Mouse (Mus musculus) kidney, adult 11 months (tissue): ENCODE data around the gene Palm2.

Source experiments
- DNase-seq: peaks from one replicate; pipeline ENCODE4 v3.0.0; 2022

Palm2 gene

DNA sequence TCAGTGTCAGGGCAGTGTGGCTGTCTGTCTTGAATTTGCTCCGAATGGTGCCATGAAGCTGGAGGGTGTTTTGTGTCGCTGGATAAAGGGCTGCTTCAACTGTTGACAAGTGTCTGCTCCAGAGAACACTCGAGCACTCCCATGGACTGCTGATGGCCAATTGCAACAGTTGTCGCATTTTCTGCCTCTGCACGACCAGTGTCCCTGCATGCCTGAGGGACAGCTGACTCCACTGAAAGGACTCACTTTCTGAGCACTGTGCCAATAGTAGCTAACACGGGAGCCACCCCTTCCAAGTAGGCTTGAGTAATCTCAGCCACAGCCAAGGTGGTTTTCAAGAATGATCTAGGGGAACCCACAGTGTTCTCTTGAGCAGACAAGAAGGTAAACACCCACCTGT, 135.7 kb downstream of the Palm2 start:
- DNase-seq = no peak

GRCm38 (mm10) chr4:57570229-57570628, 136.2 kb downstream of the Palm2 start:
- no peak for DNase-seq

- DNase-seq = no peak
Measured at GRCm38 (mm10) chr4:57574181-57574580, 140.1 kb downstream of the Palm2 start.

DNA sequence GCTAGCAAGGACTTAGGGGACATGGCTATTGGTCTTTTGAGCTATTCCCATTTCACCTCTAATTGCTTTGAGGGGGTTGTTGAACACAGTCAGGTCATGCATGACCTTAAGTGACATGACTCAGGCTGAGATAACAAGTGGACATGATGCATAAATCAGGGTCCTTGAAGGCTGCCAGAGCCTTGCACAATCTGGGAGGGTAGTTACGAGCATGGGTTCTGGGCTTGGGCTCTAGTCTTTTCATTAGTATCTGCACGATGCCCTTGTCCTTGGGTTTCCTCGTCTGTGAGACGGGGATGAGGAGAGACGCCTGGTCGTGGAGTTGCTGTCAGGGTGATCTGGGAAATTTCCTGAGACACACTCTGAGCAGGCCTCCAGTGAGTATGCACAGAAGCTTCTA, 140.6 kb downstream of the Palm2 start:
- DNase-seq = no peak

DNA sequence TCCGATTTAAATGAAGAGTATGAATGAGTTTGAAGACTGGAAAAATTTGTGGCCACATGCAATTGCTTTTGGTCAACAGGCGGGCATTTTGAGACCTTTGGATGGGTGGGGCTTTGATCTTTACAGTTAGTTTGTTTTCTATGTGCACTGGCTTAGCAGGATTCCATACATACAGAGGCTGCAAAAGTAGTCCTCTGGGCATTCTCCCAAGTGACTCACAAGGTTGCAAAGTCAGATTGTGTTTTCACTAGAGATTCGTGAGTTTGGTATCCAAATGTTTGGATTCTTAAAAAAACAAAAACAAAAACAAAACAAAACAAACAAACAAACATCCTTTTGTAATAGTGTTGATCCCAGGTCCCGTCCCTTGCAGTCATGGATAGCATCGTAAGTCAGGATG, 141.6 kb downstream of the Palm2 start:
- no peak for DNase-seq

GRCm38 (mm10) chr4:57576095-57576494, 142.0 kb downstream of the Palm2 start:
- no peak for DNase-seq

- no peak for DNase-seq
Measured at GRCm38 (mm10) chr4:57579683-57580082, 145.6 kb downstream of the Palm2 start.

DNA sequence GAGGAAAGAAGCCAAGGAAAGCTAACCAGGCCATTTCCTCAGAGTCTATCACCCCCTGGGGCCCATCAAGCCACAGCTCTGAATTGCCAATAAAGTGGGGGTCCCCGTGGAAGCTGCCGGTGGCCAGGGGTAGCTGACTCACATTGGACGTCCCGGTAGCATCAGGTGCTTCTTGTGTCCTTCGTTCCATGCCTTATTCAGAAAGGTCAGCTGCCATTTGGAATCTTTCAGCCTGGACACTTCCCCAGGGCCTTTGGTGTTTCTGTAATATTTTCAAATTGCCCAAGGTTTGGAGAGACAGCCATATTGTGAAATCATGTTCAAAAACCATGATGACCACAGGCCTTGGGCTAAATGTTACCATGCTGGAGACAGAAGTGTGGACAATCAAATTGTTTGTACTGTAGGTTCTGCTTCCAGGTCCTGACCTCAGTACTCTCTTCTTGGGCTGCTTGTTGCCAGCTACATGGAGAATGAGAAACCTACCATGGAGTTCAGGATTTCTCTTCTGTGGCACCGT, 151.3 kb downstream of the Palm2 start:
- DNase-seq = no peak

GRCm38 (mm10) chr4:57586933-57587658, 153.0 kb downstream of the Palm2 start:
- no peak for DNase-seq

GRCm38 (mm10) chr4:57588356-57588755, 154.3 kb downstream of the Palm2 start:
- no peak for DNase-seq

- no peak for DNase-seq
Measured at GRCm38 (mm10) chr4:57592751-57593150, 158.7 kb downstream of the Palm2 start.

DNA sequence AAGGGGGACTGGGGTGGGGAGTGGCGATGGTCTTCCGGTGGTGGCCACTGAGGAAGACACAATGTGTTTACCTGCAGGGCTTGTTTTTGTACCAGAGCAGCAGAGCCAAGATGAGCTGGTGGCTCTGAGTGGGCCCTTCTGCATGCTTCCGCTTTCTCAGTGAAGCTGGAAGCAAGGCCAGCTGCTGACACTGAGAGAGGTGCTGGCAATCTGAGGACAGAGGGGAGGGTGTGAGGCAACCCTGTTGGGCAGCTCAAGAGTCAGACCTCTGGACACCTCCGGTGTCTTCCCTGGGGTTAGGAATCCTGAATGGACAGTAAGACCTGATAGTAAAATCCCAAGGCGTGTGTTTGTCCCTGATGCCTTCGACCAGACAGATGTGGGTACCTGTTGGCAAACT, 165.9 kb downstream of the Palm2 start:
- no peak for DNase-seq

- DNase-seq = no peak
Measured at GRCm38 (mm10) chr4:57600685-57601457, 166.8 kb downstream of the Palm2 start.

GRCm38 (mm10) chr4:57601458-57601835, 167.4 kb downstream of the Palm2 start:
- DNase-seq = no peak

- DNase-seq = no peak
Measured at GRCm38 (mm10) chr4:57601903-57602617, 168.0 kb downstream of the Palm2 start.

DNA sequence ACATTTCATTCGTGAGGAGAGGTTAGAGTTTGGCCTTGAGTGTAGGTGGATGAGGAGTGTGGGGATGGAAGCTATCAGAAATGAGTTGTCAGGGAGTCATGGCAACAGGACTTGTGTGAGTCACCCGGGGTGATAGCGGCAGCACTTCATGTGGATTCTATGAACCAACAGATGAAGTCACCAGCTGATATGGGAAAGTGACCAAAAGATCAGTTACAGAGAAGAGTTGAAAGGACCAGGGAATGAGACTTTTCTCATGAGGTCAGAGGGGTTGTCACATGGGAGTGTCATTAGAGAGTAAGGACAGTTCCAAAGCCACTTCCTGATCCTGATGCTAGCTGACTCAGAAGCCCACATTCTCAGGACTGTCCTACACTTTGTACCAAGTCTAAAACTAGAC, 172.2 kb downstream of the Palm2 start:
- no peak for DNase-seq

DNA sequence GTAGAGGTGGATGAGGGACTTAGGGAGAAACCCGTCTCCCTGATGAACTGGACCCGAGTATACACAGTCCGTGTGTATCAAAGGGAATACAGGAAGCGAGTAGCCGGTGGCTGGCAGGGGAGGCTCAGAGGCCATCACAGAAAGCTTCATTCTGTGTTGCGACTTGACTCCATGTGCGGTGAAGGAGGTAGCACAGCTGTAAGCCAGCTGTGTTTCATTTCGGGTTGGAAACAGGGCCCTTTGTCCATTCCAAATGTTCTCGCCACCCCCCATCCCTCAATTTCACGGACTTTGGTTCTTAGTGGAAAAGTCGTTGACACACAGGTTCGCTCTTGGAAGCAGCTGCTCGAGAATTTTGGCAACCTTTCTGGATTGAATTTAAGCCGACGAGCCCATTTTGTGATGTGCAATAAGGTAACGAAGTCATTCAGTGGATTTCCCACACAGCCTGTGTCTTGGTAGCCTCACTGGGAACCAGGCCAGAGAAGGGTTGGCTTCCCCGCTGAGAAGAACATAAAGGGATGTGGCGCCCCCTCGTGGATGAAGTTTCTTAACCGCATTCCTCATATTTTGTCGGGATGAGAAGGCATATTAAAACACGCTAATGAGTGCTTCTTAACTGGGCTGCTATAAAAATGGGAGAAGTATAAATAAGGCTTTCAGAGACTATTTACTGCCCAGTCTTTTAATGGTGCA, 173.3 kb downstream of the Palm2 start:
- peak; percentile 56 for DNase-seq

DNA sequence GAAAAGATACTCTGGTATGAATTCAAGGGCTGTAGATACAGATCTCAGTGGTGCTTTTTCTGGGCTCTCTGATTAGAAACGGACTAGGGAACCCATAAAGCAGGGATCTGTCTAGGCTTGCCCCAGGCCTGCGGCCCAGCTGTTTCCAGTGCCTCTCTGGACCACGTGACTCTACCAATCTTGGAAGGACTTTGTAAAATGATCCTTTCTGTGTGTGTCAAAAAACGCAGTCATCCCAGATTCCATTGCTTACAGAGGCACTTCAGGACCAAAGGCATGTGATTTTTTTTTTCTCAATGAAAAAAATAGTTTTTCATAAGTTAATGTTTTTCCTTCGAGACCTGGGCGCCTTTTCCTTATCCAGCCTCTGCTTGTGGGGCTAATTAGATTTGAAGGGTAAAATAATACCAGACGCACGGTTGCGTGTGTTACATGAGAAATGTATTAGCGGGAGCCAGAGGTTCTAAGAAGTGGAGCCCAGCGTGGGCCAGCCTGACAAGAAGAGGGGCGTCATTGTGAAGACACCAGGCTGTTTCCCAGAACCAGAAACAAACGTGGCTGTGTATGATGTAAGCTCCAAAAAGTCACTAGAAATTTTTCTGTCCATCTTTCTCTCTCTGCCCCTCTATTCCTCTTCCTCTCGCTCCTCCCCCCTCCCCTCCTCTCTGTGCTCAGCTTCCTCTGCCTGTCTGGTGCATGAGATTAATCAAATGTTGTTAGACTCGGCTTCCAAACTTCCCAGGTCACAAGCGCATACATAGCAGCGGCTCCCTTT, 177.4 kb downstream of the Palm2 start:
- no peak for DNase-seq

- DNase-seq = no peak
Measured at GRCm38 (mm10) chr4:57612716-57613115, 178.7 kb downstream of the Palm2 start.

DNA sequence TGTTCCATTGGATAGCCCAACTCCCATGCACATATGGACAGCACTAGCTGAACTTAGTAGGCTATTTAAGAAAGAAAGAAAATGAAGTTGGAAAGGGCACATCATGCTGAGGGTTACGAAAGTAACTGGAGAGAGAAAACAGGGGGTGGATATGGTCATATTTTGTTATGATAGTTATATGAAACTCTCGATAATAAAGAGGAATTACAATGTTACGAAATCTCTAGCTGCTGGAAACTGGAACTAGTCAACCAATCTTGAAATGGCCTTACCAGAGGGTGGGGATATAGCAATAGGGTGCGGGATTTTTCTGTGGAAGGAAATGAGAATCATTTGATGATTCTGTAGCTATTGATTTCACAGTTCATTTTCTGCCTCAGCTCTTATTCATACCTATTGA, 180.6 kb downstream of the Palm2 start:
- DNase-seq = no peak

DNA sequence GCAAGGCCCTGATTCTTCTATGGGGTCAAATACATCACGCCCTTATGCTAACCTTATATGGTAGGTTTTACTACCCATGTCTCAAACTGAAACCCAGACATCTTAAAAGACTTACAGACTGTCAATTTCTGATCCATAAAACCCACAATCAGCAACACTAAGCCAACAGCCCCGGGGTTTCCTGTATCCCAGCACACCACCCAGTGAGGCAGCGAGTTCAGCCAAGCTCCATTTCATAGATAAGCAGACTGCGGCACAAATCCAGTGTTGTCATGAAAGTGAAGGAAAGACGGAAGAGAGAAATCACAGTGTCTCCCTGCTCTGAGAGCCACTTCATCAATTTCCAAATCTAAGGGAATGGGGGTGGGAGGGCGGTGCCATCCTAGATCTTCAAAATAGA, 184.7 kb downstream of the Palm2 start:
- no peak for DNase-seq

DNA sequence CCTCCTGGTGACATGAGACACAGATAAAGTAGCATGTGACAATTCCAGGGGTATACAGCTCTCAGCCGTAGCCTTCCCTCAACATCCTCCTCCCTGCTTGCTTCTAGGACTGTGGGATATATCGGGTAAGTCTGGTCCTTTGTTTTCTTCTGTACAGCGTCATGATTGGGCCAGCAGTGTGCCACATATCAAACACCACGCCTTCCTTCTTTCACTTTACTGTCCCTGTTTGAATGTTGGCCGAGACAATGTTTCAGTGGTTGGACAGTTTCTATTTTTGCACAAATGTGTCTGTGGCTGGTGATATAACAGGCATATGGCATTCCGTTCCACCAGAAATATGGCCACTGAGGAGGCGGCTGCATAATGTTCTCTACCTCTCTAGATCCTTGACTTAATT, 188.8 kb downstream of the Palm2 start:
- no peak for DNase-seq
